Mouse (Mus musculus) forebrain, postnatal 0 days (tissue): ENCODE results near the gene Wfdc6a. TPM values are rescaled to one million over a fixed set of nuclear protein-coding genes. Genes with fewer than 3 reads are reported as not detected.

Experiments
- ATAC-seq: fragments of 200-750 bp; cut with Nextera tagmentation; 2 replicates; pipeline ENCODE4 v1.8.0; 2017; ENCODE audit warnings: mild to moderate bottlenecking, moderate library complexity
- DNase-seq: peaks from one replicate; pipeline ENCODE4 v3.0.0-alpha.2; 2015
- H3K27ac ChIP-seq: fragments of 300-500 bp; sonication (generic); 2 replicates; pipeline ENCODE4 v1.5.1; 2014; ENCODE audit warnings: low read depth, mild to moderate bottlenecking, antibody characterized with exemption, low read length, moderate library complexity, mixed read lengths
- H3K27me3 ChIP-seq: fragments of 300-500 bp; sonication (generic); 2 replicates; pipeline ENCODE4 v1.6.1; 2014; ENCODE audit warnings: mild to moderate bottlenecking, low read length, mixed read lengths; ENCODE audit not compliant: insufficient read depth
- H3K36me3 ChIP-seq: fragments of 300-500 bp; sonication (generic); 2 replicates; pipeline ENCODE4 v1.6.1; 2014; ENCODE audit warnings: mild to moderate bottlenecking, moderate library complexity; ENCODE audit not compliant: insufficient read depth
- H3K4me1 ChIP-seq: fragments of 300-500 bp; sonication (generic); 2 replicates; pipeline ENCODE4 v1.6.1; 2014; ENCODE audit warnings: antibody characterized with exemption; ENCODE audit not compliant: insufficient read depth
- H3K4me2 ChIP-seq: fragments of 300-500 bp; sonication (generic); 2 replicates; pipeline ENCODE4 v1.6.1; 2014; ENCODE audit warnings: low read depth, mild to moderate bottlenecking, moderate library complexity
- H3K4me3 ChIP-seq: fragments of 300-500 bp; sonication (generic); 2 replicates; pipeline ENCODE4 v1.5.1; 2014; ENCODE audit warnings: low read depth, low read length, mixed read lengths
- H3K9ac ChIP-seq: fragments of 300-500 bp; sonication (generic); 2 replicates; pipeline ENCODE4 v1.6.1; 2014; ENCODE audit warnings: mild to moderate bottlenecking
- H3K9me3 ChIP-seq: fragments of 300-500 bp; sonication (generic); 2 replicates; pipeline ENCODE4 v1.6.1; 2016; ENCODE audit warnings: low read length
- CTCF ChIP-seq: sonication (generic); IDR thresholded peaks from 2 replicates; pipeline ENCODE4 v1.5.1; 2016; ENCODE audit warnings: antibody characterized with exemption, control low read depth, low read depth
- WGBS: fragments of 180-500 bp; shearing (Covaris S2); extraction: QIAGEN DNeasy Blood & Tissue Kit; methylation state at CpG from one replicate; pipeline ENCODE4 v1.1.7; 2014; 5-methylcytosine and 5-hydroxymethylcytosine counted together
- polyA plus RNA-seq: library from polyadenylated mRNA; unstranded; fragments of >200 nt; fragmentation: Nextera tagmentation; extraction: Ambion mirVana; gene quantifications from 2 replicates; pipeline ENCODE4 v1.2.1, GENCODE M21; 2015
- total RNA-seq: library from RNA; depleted of rRNA; stranded (reverse); fragments of >200 nt; gene quantifications from 2 replicates; pipeline ENCODE4 v1.2.3, GENCODE M21; 2014

Wfdc6a gene
- total and polyA plus RNA-seq, 2 experiments from 2014 or later, result 0.33 TPM; not detected in 1

GRCm38 (mm10) chr2:164550895-164551269 lies 34.4 kb downstream of the Wfdc6a start:
- Histone ChIP-seq H3K36me3 (no peaks in the 10 kb centered on the region), H3K9ac (no peak overlapping the region), H3K4me3 (no peak overlapping the region), H3K9me3 (no peaks in the 10 kb centered on the region), H3K4me2 (no peak overlapping the region), H3K4me1 (no peaks in the 10 kb centered on the region), H3K27me3 (no peaks in the 10 kb centered on the region), H3K27ac (no peak overlapping the region)
- no peak for TF ChIP-seq CTCF
- ATAC-seq, result no peak
- no peak for DNase-seq
- 82% methylated on average over 2 of the region's 2 CpGs for WGBS

- H3K4me2 ChIP-seq, result no peak overlapping the region
- 17% methylated on average over 10 of the region's 10 CpGs for WGBS
- H3K4me1 ChIP-seq, result no peaks in the 10 kb centered on the region
- DNase-seq, result no peak
- no peaks in the 10 kb centered on the region for H3K27me3 ChIP-seq
- no peaks in the 10 kb centered on the region for H3K9me3 ChIP-seq
- no peak; the same call in 1 of the 2 replicates for ATAC-seq
- H3K4me3 ChIP-seq, result no peak overlapping the region
- no peak overlapping the region for H3K9ac ChIP-seq
- TF ChIP-seq CTCF, result no peak
- no peak overlapping the region for H3K27ac ChIP-seq
- no peaks in the 10 kb centered on the region for H3K36me3 ChIP-seq
Observed at GRCm38 (mm10) chr2:164549963-164550894, 35.0 kb downstream of the Wfdc6a start.

GRCm38 (mm10) chr2:164549338-164549737 lies 35.9 kb downstream of the Wfdc6a start:
- WGBS, result 43% methylated on average over 4 of the region's 4 CpGs
- Histone ChIP-seq H3K4me3 (no peak overlapping the region), H3K9me3 (no peaks in the 10 kb centered on the region), H3K4me1 (no peaks in the 10 kb centered on the region), H3K27me3 (no peaks in the 10 kb centered on the region), H3K36me3 (no peaks in the 10 kb centered on the region), H3K27ac (no peak overlapping the region), H3K9ac (no peak overlapping the region), H3K4me2 (no peak overlapping the region)
- no peak for DNase-seq
- ATAC-seq, result no peak
- TF ChIP-seq CTCF, result no peak

GRCm38 (mm10) chr2:164544454-164545097 lies 40.7 kb downstream of the Wfdc6a start:
- Histone ChIP-seq H3K9ac (no peak overlapping the region), H3K4me3 (no peak overlapping the region), H3K9me3 (no peaks in the 10 kb centered on the region), H3K4me2 (no peak overlapping the region), H3K4me1 (no peaks in the 10 kb centered on the region), H3K27me3 (no peaks in the 10 kb centered on the region), H3K27ac (no peak overlapping the region), H3K36me3 (no peaks in the 10 kb centered on the region)
- no peak for TF ChIP-seq CTCF
- no peak for DNase-seq
- no peak for ATAC-seq
- WGBS, result 60% methylated on average over 5 of the region's 5 CpGs

GRCm38 (mm10) chr2:164543745-164544144 lies 41.5 kb downstream of the Wfdc6a start:
- Histone ChIP-seq H3K36me3 (no peaks in the 10 kb centered on the region), H3K4me3 (no peak overlapping the region), H3K27me3 (no peaks in the 10 kb centered on the region), H3K9me3 (no peaks in the 10 kb centered on the region), H3K4me1 (no peaks in the 10 kb centered on the region), H3K27ac (no peak overlapping the region), H3K9ac (no peak overlapping the region), H3K4me2 (no peak overlapping the region)
- WGBS, result 70% methylated on average over 2 of the region's 2 CpGs
- DNase-seq, result no peak
- TF ChIP-seq CTCF, result no peak
- ATAC-seq, result no peak

- Histone ChIP-seq H3K4me1 (no peaks in the 10 kb centered on the region), H3K27ac (no peak overlapping the region), H3K9ac (no peak overlapping the region), H3K4me3 (no peak overlapping the region), H3K36me3 (no peaks in the 10 kb centered on the region), H3K27me3 (no peaks in the 10 kb centered on the region), H3K4me2 (no peak overlapping the region), H3K9me3 (no peaks in the 10 kb centered on the region)
- no peak for ATAC-seq
- TF ChIP-seq CTCF, result no peak
- DNase-seq, result no peak
- 86% methylated on average over 7 of the region's 7 CpGs for WGBS
Observed at GRCm38 (mm10) chr2:164542598-164542997, 42.6 kb downstream of the Wfdc6a start.

- H3K27ac ChIP-seq, result no peak overlapping the region
- no peak overlapping the region for H3K4me2 ChIP-seq
- H3K27me3 ChIP-seq, result no peaks in the 10 kb centered on the region
- DNase-seq, result no peak
- no peaks in the 10 kb centered on the region for H3K4me1 ChIP-seq
- WGBS, result 71% methylated on average over 5 of the region's 5 CpGs
- no peaks in the 10 kb centered on the region for H3K36me3 ChIP-seq
- TF ChIP-seq CTCF, result no peak
- no peak for ATAC-seq
- no peaks in the 10 kb centered on the region for H3K9me3 ChIP-seq
- no peak overlapping the region for H3K9ac ChIP-seq
- no peak overlapping the region for H3K4me3 ChIP-seq
Observed at GRCm38 (mm10) chr2:164542132-164542531, 43.1 kb downstream of the Wfdc6a start.
